Mouse (Mus musculus) heart, embryonic 12.5 days (tissue): Measurements from ENCODE around the gene H2-M5. TPM values are rescaled to one million over a fixed set of nuclear protein-coding genes. Genes with fewer than 3 reads are reported as not detected.
"Not testable (repeated sequence)": the region's sequence is repeated elsewhere in the genome, so short reads cannot be mapped to it uniquely, and the experiment has no call there.

Experiments used
- ATAC-seq: fragments of 200-750 bp; cut with Nextera tagmentation; 2 replicates; pipeline ENCODE4 v1.8.0; 2017; ENCODE audit warnings: moderate TSS enrichment, moderate library complexity; ENCODE audit not compliant: insufficient number of reproducible peaks, low FRiP score
- H3K27ac ChIP-seq: fragments of 300-500 bp; sonication (generic); 2 replicates; pipeline ENCODE4 v1.5.1; 2016; ENCODE audit warnings: mild to moderate bottlenecking, moderate library complexity; ENCODE audit not compliant: poor library complexity, severe bottlenecking
- H3K27me3 ChIP-seq: fragments of 300-500 bp; sonication (generic); replicated peaks from 2 replicates; pipeline ENCODE4 v1.6.1; 2016; ENCODE audit warnings: mild to moderate bottlenecking, moderate library complexity
- H3K36me3 ChIP-seq: fragments of 300-500 bp; sonication (generic); 2 replicates; pipeline ENCODE4 v1.6.1; 2016; ENCODE audit warnings: mild to moderate bottlenecking, moderate library complexity
- H3K4me1 ChIP-seq: fragments of 300-500 bp; sonication (generic); replicated peaks from 2 replicates; pipeline ENCODE4 v1.6.1; 2016; ENCODE audit warnings: mild to moderate bottlenecking
- H3K4me2 ChIP-seq: fragments of 300-500 bp; sonication (generic); 2 replicates; pipeline ENCODE4 v1.6.1; 2016; ENCODE audit warnings: mild to moderate bottlenecking, moderate library complexity
- H3K4me3 ChIP-seq: fragments of 300-500 bp; sonication (generic); 2 replicates; pipeline ENCODE4 v1.5.1; 2016; ENCODE audit warnings: mild to moderate bottlenecking
- H3K9ac ChIP-seq: fragments of 300-500 bp; sonication (generic); 2 replicates; pipeline ENCODE4 v1.6.1; 2016; ENCODE audit warnings: mild to moderate bottlenecking, moderate library complexity
- H3K9me3 ChIP-seq: fragments of 300-500 bp; sonication (generic); replicated peaks from 2 replicates; pipeline ENCODE4 v1.6.1; 2016; ENCODE audit warnings: mild to moderate bottlenecking, moderate library complexity
- WGBS: fragments of 180-500 bp; shearing (Covaris S2); methylation state at CpG from one replicate; pipeline ENCODE4 v1.1.7; 2016; 5-methylcytosine and 5-hydroxymethylcytosine counted together
- polyA plus RNA-seq: library from polyadenylated mRNA; unstranded; fragments of >200 nt; fragmentation: Nextera tagmentation; extraction: Ambion mirVana; gene quantifications from 2 replicates; pipeline ENCODE4 v1.2.1, GENCODE M21; 2016

Gene H2-M5
- polyA plus RNA-seq, 1 experiment from 2014 or later: 0.31 TPM

DNA sequence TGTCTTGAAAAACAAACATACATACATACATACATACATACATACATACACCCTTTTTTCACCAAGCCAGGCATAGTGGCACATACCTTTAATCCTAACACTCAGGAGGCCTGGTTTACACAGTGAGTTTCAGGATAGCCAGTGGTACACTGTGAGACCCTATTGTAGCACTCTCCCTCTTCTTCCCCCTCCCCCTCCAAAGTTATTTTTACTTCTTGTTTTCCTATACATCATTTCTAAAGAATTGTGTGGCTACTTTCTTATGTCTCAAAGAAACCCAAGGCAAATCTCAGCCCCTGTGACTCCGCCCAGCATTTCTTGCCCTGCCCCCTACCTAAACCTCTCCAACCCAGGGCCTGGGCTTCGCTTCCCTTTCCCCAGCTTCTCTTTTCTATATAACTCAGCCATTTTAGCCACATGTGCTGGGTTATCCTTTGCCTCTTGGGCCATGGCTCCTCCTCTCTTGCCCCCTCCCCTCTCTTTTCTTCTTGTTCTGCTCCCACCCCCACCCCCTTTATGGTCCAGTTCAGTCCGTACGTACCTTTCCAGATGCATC, 4.5 kb upstream of the H2-M5 start:
- no peak overlapping the region for H3K4me3 ChIP-seq
- no peaks in the 10 kb centered on the region for H3K36me3 ChIP-seq
- H3K4me2 ChIP-seq: no peak overlapping the region
- H3K27me3 ChIP-seq: peaks cover 10% of the 10 kb centered on the region
- H3K4me1 ChIP-seq: no peaks in the 10 kb centered on the region
- no peaks in the 10 kb centered on the region for H3K9me3 ChIP-seq
- 87% methylated on average over 4 of the region's 4 CpGs for WGBS
- H3K9ac ChIP-seq: no peak overlapping the region
- ATAC-seq: no peak
- H3K27ac ChIP-seq: no peak overlapping the region

DNA sequence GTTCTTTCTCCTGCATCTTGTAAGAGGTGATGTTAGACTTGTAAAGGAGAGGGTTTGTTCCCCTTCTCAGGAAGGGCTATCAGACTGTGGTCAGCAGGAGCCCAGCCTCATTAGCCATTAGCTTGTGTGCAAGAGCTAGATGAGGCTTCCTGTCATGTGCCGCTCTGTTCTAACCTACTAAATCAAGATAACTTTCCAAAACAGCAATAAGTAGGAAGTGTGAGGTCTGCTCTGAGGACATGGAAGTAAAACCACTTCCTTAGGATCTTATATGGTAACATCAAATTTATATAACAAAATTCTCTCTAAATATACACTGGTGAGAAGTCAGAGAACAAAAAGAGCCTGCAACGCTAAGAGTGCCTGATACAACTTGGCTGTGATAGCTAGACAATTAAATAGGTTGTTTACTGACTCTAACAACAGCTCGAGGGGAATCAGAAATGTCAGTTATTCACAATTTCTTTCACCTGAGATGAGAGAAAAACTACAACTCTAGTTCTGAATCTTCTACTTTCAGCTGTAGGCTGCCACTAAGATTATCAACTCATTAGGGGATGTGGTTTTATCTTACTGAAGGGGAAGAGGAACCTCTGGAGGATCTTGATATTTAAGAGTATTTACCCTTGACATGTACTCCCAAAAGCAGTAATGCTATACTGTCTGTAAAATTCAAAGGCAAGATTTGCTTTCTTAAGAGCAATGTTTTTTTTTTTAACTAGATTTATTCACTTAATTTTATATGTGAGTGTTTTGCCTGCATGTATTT, 3.2 kb upstream of the H2-M5 start:
- H3K27ac ChIP-seq: no peak overlapping the region
- H3K9me3 ChIP-seq: no peaks in the 10 kb centered on the region
- no peak overlapping the region for H3K9ac ChIP-seq
- H3K4me3 ChIP-seq: no peak overlapping the region
- 58% methylated on average over 3 of the region's 3 CpGs for WGBS
- no peaks in the 10 kb centered on the region for H3K36me3 ChIP-seq
- H3K4me1 ChIP-seq: peaks cover 4% of the 10 kb centered on the region; the same call in 1 of the 2 replicates
- no peak for ATAC-seq
- no peak overlapping the region for H3K4me2 ChIP-seq
- peaks cover 23% of the 10 kb centered on the region for H3K27me3 ChIP-seq

DNA sequence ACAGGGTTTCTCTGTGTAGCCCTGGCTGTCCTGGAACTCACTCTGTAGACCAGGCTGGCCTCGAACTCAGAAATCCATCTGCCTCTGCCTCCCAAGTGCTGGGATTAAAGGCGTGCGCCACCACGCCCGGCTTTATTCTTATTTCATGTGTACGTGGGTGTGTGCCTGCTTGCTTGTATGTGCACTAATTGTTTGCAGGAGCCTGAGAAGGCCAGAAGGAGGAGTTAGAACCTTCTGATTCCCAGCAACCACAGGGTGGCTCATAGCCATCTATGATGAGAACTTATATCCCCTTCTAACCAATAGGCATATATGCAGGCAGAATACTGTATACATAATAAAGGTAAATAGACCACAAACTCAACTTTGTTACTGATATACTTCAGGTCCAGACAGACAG, 1.3 kb upstream of the H2-M5 start:
- peaks cover 32% of the 10 kb centered on the region for H3K27me3 ChIP-seq
- not testable (repeated sequence) for H3K4me3 ChIP-seq, H3K4me1 ChIP-seq, ATAC-seq, H3K36me3 ChIP-seq, H3K9me3 ChIP-seq, H3K9ac ChIP-seq, H3K4me2 ChIP-seq, H3K27ac ChIP-seq
- 90% methylated on average over 6 of the region's 6 CpGs for WGBS

DNA sequence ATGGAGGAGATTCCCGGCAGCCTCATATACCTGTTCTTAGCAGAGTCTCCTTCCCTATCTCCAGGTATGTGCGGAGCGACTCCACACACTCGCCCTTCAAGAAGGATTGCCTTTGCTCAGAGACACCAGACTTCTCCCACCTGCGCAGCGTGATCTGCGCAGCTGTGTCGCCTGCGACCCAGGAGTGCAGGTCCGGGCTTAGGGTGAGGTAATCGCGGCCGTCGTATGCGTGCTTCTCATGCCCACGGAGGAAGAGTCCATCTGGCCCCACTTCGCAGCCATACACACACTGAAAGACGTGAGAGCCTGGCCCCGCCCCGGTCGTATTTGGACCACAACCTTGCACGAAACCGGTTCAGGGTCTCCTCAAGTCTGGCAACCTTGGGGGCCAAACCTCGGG, 862 bp downstream of the H2-M5 start:
- no peak for ATAC-seq
- Histone ChIP-seq H3K36me3 (no peaks in the 10 kb centered on the region), H3K27me3 (peaks cover 32% of the 10 kb centered on the region), H3K4me2 (peak overlapping the region; percentile 64), H3K9me3 (no peaks in the 10 kb centered on the region), H3K9ac (no peak overlapping the region), H3K4me1 (peaks cover 4% of the 10 kb centered on the region; the same call in 1 of the 2 replicates), H3K27ac (no peak overlapping the region), H3K4me3 (peak overlapping the region; percentile 33)
- WGBS: 6% methylated on average over 24 of the region's 24 CpGs

DNA sequence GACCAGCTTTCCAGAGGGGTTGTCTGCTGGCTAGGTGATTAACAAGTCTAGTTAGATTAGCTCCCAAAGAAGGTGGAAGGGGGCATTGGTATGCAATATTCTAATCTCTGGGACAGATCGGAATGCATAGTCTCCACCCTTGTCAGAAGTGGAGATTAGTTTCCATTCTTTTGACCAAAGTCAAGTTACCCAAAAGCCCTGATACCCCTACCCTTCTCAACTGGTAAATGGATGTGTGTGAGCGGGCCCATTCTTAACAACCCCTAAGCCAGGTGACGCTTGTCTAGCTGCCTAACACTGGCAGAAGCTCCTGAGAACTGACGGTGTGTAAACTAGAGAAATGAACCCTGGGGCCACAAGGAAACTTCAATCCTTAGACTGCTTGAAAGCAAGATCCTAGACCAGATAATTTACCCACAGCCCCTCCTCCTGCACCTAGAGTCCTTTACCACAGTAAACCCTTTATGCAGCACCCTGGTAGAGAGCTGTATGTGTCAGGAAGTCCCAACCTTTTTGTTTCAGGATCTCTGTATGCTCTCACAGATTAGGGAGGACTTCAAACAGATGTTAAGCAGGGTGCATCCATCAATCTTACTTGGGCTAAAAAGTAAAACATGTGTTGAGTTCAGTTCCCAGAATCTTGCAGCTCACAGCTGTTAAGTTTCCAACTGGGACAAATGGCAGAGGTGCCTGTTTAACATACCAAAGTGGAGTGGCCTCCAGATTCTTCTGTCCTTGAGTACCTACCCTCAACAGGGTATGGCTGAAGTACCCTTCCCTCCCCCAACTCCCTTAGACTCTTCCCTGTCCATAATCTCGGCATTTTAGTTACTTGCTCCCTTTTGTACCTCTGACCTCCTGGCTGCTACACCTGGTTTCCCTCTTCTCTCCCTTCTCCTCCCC, 6.8 kb downstream of the H2-M5 start:
- 29% methylated on average over 5 of the region's 5 CpGs for WGBS
- no peaks in the 10 kb centered on the region for H3K9me3 ChIP-seq
- peaks cover 19% of the 10 kb centered on the region for H3K27me3 ChIP-seq
- peaks cover 18% of the 10 kb centered on the region; the same call in 1 of the 2 replicates for H3K4me1 ChIP-seq
- no peak overlapping the region for H3K27ac ChIP-seq
- H3K36me3 ChIP-seq: no peaks in the 10 kb centered on the region
- no peak overlapping the region for H3K9ac ChIP-seq
- no peak for ATAC-seq
- H3K4me2 ChIP-seq: no peak overlapping the region
- no peak overlapping the region for H3K4me3 ChIP-seq

GRCm38 (mm10) chr17:36981845-36982244, 7.5 kb downstream of the H2-M5 start:
- Histone ChIP-seq H3K27me3 (peaks cover 14% of the 10 kb centered on the region; the same call in 1 of the 2 replicates), H3K4me2 (peak overlapping the region; percentile 66), H3K27ac (no peak overlapping the region), H3K4me3 (peak overlapping the region; percentile 39), H3K36me3 (no peaks in the 10 kb centered on the region), H3K9ac (no peak overlapping the region), H3K4me1 (peaks cover 18% of the 10 kb centered on the region; the same call in 1 of the 2 replicates), H3K9me3 (no peaks in the 10 kb centered on the region)
- no peak for ATAC-seq
- WGBS: 5% methylated on average over 4 of the region's 4 CpGs

- no peaks in the 10 kb centered on the region for H3K36me3 ChIP-seq
- peak within 1 kb of the TSS; percentile 39 for H3K4me3 ChIP-seq
- H3K9ac ChIP-seq: peak within 1 kb of the TSS; percentile 58; the same call in 1 of the 2 replicates
- peaks cover 10% of the 10 kb centered on the region; the same call in 1 of the 2 replicates for H3K27me3 ChIP-seq
- WGBS: 4% methylated on average over 18 of the region's 18 CpGs
- H3K9me3 ChIP-seq: no peaks in the 10 kb centered on the region
- ATAC-seq: peak; percentile 39; the same call in 1 of the 2 replicates
- H3K27ac ChIP-seq: no peak within 1 kb of the TSS
- H3K4me1 ChIP-seq: peaks cover 18% of the 10 kb centered on the region; the same call in 1 of the 2 replicates
- H3K4me2 ChIP-seq: peak within 1 kb of the TSS; percentile 66
Measured at GRCm38 (mm10) chr17:36981221-36981813, 8.0 kb downstream of the H2-M5 start, which contains the start of gene 2410137M14Rik. TSS of gene 2410137M14Rik (minus strand) at chr17:36981237.

DNA sequence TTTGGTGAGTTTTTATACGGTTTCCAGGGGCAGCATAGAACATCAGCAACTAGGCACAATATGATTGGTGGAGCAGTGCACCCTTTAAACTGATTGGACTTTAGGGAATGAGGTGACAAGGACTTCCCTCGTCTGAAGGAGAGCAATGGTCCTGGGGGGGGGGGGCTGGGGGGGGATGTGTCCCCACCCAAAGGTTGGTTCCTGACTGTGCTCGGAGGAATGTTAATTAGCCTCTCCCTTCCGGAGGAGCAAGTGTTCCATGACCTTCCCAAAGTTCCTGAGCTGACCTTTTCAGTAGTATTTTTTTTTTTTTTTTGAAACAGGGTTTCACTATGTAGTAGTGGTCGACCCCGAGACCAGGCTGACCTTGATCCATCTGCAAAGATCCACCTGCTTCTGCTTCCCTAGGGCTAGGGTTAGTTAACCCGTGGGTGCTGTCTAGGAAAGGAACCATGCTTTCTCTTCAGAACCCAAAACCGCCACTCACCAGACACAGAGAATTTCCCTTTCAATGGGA, 16.0 kb downstream of the H2-M5 start:
- 68% methylated on average over 8 of the region's 8 CpGs for WGBS
- Histone ChIP-seq H3K9me3 (no peaks in the 10 kb centered on the region), H3K9ac (no peak overlapping the region), H3K27me3 (0 out of 2 replicates have a peak, but pooled peaks cover under 1% of the 10 kb centered on the region), H3K27ac (no peak overlapping the region), H3K4me1 (no peaks in the 10 kb centered on the region), H3K4me3 (no peak overlapping the region), H3K36me3 (no peaks in the 10 kb centered on the region), H3K4me2 (no peak overlapping the region)
- no peak for ATAC-seq

GRCm38 (mm10) chr17:36972791-36973190, 16.5 kb downstream of the H2-M5 start:
- H3K4me2 ChIP-seq: no peak overlapping the region
- WGBS: 70% methylated on average over 3 of the region's 3 CpGs
- no peaks in the 10 kb centered on the region for H3K9me3 ChIP-seq
- no peaks in the 10 kb centered on the region for H3K4me1 ChIP-seq
- no peaks in the 10 kb centered on the region for H3K36me3 ChIP-seq
- no peaks in the 10 kb centered on the region for H3K27me3 ChIP-seq
- no peak overlapping the region for H3K9ac ChIP-seq
- no peak overlapping the region for H3K27ac ChIP-seq
- H3K4me3 ChIP-seq: no peak overlapping the region
- ATAC-seq: no peak

DNA sequence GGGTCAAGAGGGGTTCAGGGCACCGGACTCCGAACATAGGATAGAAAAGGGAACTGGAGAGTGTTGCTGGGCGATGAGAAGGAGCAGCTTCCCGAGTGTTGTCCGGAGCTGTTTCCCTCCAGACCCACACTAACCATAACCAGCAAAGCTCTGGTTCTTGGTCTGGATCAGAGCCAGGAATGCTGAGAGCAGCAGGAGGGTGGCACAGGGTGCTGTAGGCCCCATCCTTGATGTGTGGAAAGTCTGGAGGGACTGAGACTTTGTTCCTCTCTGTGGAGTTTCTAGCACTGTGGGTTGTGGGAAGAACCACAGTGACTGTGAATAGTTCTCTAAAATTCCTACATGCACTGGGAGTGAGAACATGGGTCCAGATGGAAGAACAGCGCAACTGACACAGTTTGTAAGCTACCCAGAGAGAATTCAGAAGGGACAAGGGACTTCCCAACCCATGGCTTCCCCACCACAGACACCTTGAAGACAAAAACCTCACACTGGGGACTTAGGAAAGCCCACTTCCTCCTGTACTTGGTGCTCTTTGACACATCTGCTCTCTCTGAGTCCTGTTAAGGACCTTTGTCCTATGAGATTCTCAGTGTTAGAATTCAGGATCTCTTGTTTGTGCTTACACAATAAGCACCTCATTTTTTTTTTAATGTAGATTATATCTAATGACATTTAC, 18.0 kb downstream of the H2-M5 start:
- Histone ChIP-seq H3K27ac (no peak overlapping the region), H3K9ac (no peak overlapping the region)
- no peak for ATAC-seq

More for the DNA sequence above, 18.0 kb downstream of the H2-M5 start:
- Histone ChIP-seq H3K4me3 (no peak overlapping the region), H3K4me1 (no peaks in the 10 kb centered on the region), H3K36me3 (no peaks in the 10 kb centered on the region), H3K9me3 (no peaks in the 10 kb centered on the region), H3K4me2 (no peak overlapping the region), H3K27me3 (no peaks in the 10 kb centered on the region)
- 87% methylated on average over 6 of the region's 6 CpGs for WGBS
